8 mouse cellular contexts compared by ENCODE assay signal in genomic region chr4:130531645-130532280, GRCm38 (mm10). TPM values are rescaled to one million over a fixed set of nuclear protein-coding genes. Genes with fewer than 3 reads are reported as not detected.
DNase-seq lines count a peak whose midpoint lies in the region; ATAC-seq and TF ChIP-seq lines count a peak whose summit lies in the region.

No protein-coding gene starts in this region.

- H3K27me3 ChIP-seq in G1E (ENCODE audit: insufficient read depth, low read length): peaks cover 11% of the 10 kb centered on the region
- H3K27me3 ChIP-seq in forebrain, postnatal 0 days (ENCODE audit: insufficient read depth, low read length): no peaks in the 10 kb centered on the region
- H3K27me3 ChIP-seq in lung, postnatal 0 days (replicated peaks; ENCODE audit: insufficient read depth, low read length): no peaks in the 10 kb centered on the region

- H3K4me1 ChIP-seq in G1E (ENCODE audit: insufficient read depth, low read depth, low read length): peaks cover 4% of the 10 kb centered on the region; the same call in 1 of the 2 replicates
- no peaks in the 10 kb centered on the region for H3K4me1 ChIP-seq in forebrain, postnatal 0 days (ENCODE audit: insufficient read depth)
- no peaks in the 10 kb centered on the region for H3K4me1 ChIP-seq in lung, postnatal 0 days (ENCODE audit: insufficient read depth, low read depth, low read length)

- no peaks in the 10 kb centered on the region for H3K36me3 ChIP-seq in G1E (replicated peaks)
- H3K36me3 ChIP-seq in forebrain, postnatal 0 days (ENCODE audit: insufficient read depth): peaks cover 18% of the 10 kb centered on the region; the same call in 1 of the 2 replicates
- no peaks in the 10 kb centered on the region for H3K36me3 ChIP-seq in lung, postnatal 0 days (ENCODE audit: insufficient read depth, low read length)

- TF ChIP-seq EP300 in lung, postnatal 0 days (IDR thresholded peaks at IDR 0.05): no peak

- peak overlapping the region; percentile 35 for H3K4me2 ChIP-seq in forebrain, postnatal 0 days (ENCODE audit: low read depth)
- H3K4me2 ChIP-seq in lung, postnatal 0 days (replicated peaks; ENCODE audit: low read depth, low read length): peak overlapping the region; percentile 44

- H3K9me3 ChIP-seq in G1E (replicated peaks): peaks cover 6% of the 10 kb centered on the region
- H3K9me3 ChIP-seq in forebrain, postnatal 0 days (ENCODE audit: low read length): no peaks in the 10 kb centered on the region
- no peaks in the 10 kb centered on the region for H3K9me3 ChIP-seq in lung, postnatal 0 days (ENCODE audit: low read length)

- intact Hi-C loops in heart, postnatal 36 days (cut with DNase I): no loop called here

- WGBS in forebrain, postnatal 0 days: 24% methylated on average over 28 of the region's 28 CpGs
- WGBS in lung, postnatal 0 days: 17% methylated on average over 28 of the region's 28 CpGs

- peak overlapping the region; percentile 10; the same call in 1 of the 2 replicates for H3K9ac ChIP-seq in forebrain, postnatal 0 days
- H3K9ac ChIP-seq in lung, postnatal 0 days (replicated peaks; ENCODE audit: low read depth): no peak overlapping the region

- no peak overlapping the region for H3K27ac ChIP-seq in forebrain, postnatal 0 days (ENCODE audit: low read depth, low read length)
- no peak overlapping the region for H3K27ac ChIP-seq in lung, postnatal 0 days (ENCODE audit: low read length)

- TF ChIP-seq CTCF in G1E (IDR thresholded peaks at IDR 0.05; ENCODE audit: low read depth, low read length): peak; percentile 20; the same call in 1 of the 2 replicates
- TF ChIP-seq CTCF in forebrain, postnatal 0 days (IDR thresholded peaks at IDR 0.05; ENCODE audit: low read depth): peak; percentile 88
- TF ChIP-seq CTCF in lung, postnatal 0 days (IDR thresholded peaks at IDR 0.05): peak; percentile 86

- no peak overlapping the region for H3K4me3 ChIP-seq in G1E (ENCODE audit: low read depth, low read length)
- no peak overlapping the region for H3K4me3 ChIP-seq in forebrain, postnatal 0 days (ENCODE audit: low read depth, low read length)
- H3K4me3 ChIP-seq in lung, postnatal 0 days (ENCODE audit: low read depth, low read length): no peak overlapping the region

- no peak for DNase-seq in G1E (ENCODE audit: low spot score)
- peak; percentile 80 for DNase-seq in cerebellum, adult 8-10 months
- DNase-seq in forebrain, postnatal 0 days: peak; percentile 66
- DNase-seq in heart, postnatal 36 days: peak; percentile 76 to 85
- DNase-seq in layer of hippocampus, adult 8-10 months (ENCODE audit: low spot score in 2 of 2): peak; percentile 48 to 79
- peak; percentile 70 for DNase-seq in lung, postnatal 0 days (ENCODE audit: low spot score)
- DNase-seq in ovary, postnatal 14 days (ENCODE audit: low spot score): peak; percentile 73
- peak; percentile 53 to 60 for DNase-seq in thymus, postnatal 36 days

- ATAC-seq in G1E (ENCODE audit: extremely low read depth, insufficient number of reproducible peaks, low FRiP score, poor library complexity, severe bottlenecking): no peak
- ATAC-seq in forebrain, postnatal 0 days: peak; percentile 64
- peak; percentile 69 for ATAC-seq in lung, postnatal 0 days

RNA-seq across cellular contexts. Expression of gene Nkain1, which starts 42.2 kb away (rescaled TPM):
- total RNA-seq in G1E (2014; fragmentation: Nextera tagmentation): not detected in 2 replicates
- total RNA-seq in G1E (2017): not detected in 2 replicates
- polyA plus RNA-seq in G1E (2012): not detected in 2 replicates
- 231 and 267 TPM in 2 replicates for total RNA-seq in forebrain, postnatal 0 days (2014; rRNA removed)
- 9.1 and 10.9 TPM in 2 replicates for polyA plus RNA-seq in forebrain, postnatal 0 days (2015; fragmentation: Nextera tagmentation; extraction: Ambion mirVana)
- total RNA-seq in heart, postnatal 36 days (2021): 1 to 10 TPM; 4.0 to 7.7 TPM
- 10 to 100 TPM; 27.0 to 39.6 (median 34.6) TPM for total RNA-seq in layer of hippocampus, adult 8-10 months (2022)
- 0.13 and 0.33 TPM in 2 replicates for polyA plus RNA-seq in lung, postnatal 0 days (2015; fragmentation: Nextera tagmentation; extraction: Ambion mirVana)

Comparison
In these comparisons a context has a peak if more than half of its experiments do, and no peak if none do; other contexts are left out.
1. CTCF ChIP-seq: peak in every context shown above with its lines; median percentile 88 in forebrain, postnatal 0 days; 86 in lung, postnatal 0 days; 20 in G1E.
2. RNA of gene Nkain1, which starts 42.2 kb away (total RNA-seq): 231 to 267 TPM in forebrain, postnatal 0 days, 27.0 to 39.6 TPM in layer of hippocampus, adult 8-10 months and 4.0 to 7.7 TPM in heart, postnatal 36 days; not detected in G1E; every median in the first group is over 4 times any median in the second.